Mouse (Mus musculus): ENCODE data around the gene Mki67.

DNA sequence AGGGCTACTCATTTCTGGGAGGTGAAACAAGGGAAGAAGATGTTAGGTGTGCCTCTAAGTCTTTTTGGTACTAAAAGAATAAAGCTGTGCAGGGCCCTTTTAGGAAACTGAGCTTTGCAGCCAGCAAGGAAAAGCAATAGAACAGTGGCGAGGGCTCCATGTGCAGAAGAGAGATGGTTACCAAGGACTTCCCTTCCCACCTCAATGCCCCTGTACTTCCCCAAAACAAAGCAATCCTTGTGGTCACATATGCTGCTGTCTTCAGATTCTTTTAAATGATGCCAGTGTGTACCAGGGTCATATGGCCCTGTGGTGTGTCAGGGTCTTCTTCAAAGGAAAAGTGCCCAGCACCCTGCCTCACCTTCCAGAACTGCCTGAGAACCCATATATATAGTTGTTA is 11.1 kb downstream of the Mki67 start:
- TF ChIP-seq CTCF (IDR thresholded peaks at IDR 0.05; ENCODE audit: low read depth) (no peak), EP300 (IDR thresholded peaks at IDR 0.05; ENCODE audit: low read depth) (no peak)

Data from liver, embryonic 14.5 days (tissue).